Mouse (Mus musculus): ENCODE measurements at regions not wholly inside any gene's neighbourhood (a gene's known extent, or its start where the extent isn't known, plus 50 kb on each side); places are given as distances from the start of the nearest gene placed in this dataset.

- Histone ChIP-seq H3K4me3 (no peak overlapping the region), H3K27ac (no peak overlapping the region)
- no peak for TF ChIP-seq CTCF (IDR thresholded peaks at IDR 0.05)
- intact Hi-C loops (cut with DNase I) = loop anchor here (10.0 kb wide), 1 partner anchor 437 kb away; the partner anchor contains the start of gene Maf
- no peak for DNase-seq (ENCODE audit: extremely low spot score in 1 of 2, low spot score in 2 of 2)
Observed at GRCm38 (mm10) chr8:116141363-116141762, 363.4 kb upstream of the Dynlrb2 start.

- intact Hi-C loops (cut with DNase I) = loop anchor here (10.0 kb wide), 1 partner anchor 435 kb away; the partner anchor contains the start of gene Maf
- Histone ChIP-seq H3K27ac (no peak overlapping the region), H3K4me3 (no peak overlapping the region)
- DNase-seq (ENCODE audit: extremely low spot score in 1 of 2, low spot score in 2 of 2) = no peak
- TF ChIP-seq CTCF (IDR thresholded peaks at IDR 0.05) = no peak
Observed at GRCm38 (mm10) chr8:116139934-116140333, 364.8 kb upstream of the Dynlrb2 start.

GRCm38 (mm10) chr8:116137765-116138164, 367.0 kb upstream of the Dynlrb2 start:
- intact Hi-C loops (cut with DNase I) = no loop called here
- DNase-seq (ENCODE audit: extremely low spot score in 1 of 2, low spot score in 2 of 2) = no peak
- Histone ChIP-seq H3K4me3 (no peak overlapping the region), H3K27ac (no peak overlapping the region)
- TF ChIP-seq CTCF (IDR thresholded peaks at IDR 0.05) = no peak

DNA sequence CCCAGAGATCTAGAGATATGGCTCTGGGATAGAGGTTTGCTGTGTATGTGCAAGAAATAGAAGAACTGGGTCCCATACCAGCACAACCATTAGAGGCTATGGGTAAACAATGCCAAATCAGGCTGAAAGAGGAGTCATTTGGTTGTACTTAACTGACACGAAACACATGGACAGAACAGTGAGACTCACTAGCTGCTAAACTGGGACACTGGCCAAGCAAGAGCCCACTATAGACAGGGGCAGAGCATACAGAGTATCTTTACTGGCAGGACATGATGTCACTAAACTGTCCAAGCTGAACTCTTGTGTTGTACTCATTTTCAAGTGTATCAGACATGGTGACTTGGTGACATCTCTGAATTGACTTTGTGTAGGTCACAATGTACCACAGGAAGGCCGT, 371.3 kb upstream of the Dynlrb2 start:
- Histone ChIP-seq H3K4me3 (no peak overlapping the region), H3K27ac (no peak overlapping the region)
- no peak for DNase-seq (ENCODE audit: extremely low spot score in 1 of 2, low spot score in 2 of 2)
- no peak for TF ChIP-seq CTCF (IDR thresholded peaks at IDR 0.05)
- intact Hi-C loops (cut with DNase I) = no loop called here

- Histone ChIP-seq H3K27ac (no peak overlapping the region), H3K4me3 (no peak overlapping the region)
- intact Hi-C loops (cut with DNase I) = no loop called here
- TF ChIP-seq CTCF (IDR thresholded peaks at IDR 0.05) = no peak
- no peak for DNase-seq (ENCODE audit: extremely low spot score in 1 of 2, low spot score in 2 of 2)
Observed at GRCm38 (mm10) chr8:116133084-116133483, 371.7 kb upstream of the Dynlrb2 start.

- TF ChIP-seq CTCF (IDR thresholded peaks at IDR 0.05) = no peak
- intact Hi-C loops (cut with DNase I) = no loop called here
Observed at GRCm38 (mm10) chr8:116120067-116120466, 384.7 kb upstream of the Dynlrb2 start.

DNA sequence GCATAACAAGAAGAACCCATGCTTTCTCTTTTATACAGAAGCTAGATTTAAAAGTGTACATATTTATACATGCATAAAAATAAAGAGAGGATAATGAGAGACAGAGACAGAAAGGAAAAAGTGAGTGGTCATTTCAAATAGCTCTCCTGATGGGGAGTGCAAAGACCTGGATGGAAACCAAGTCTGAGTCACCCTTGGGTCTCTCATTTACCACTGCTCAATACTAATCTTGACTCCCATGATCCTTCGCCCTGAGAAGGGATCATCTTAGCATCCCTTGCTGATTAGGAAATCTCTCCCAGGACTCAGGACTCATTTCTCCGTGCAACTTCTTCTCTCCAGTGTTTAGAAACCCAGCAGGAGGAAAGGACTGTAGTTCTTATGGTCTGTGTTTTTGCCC, 386.9 kb upstream of the Dynlrb2 start:
- TF ChIP-seq CTCF (IDR thresholded peaks at IDR 0.05) = no peak
- intact Hi-C loops (cut with DNase I) = no loop called here
- H3K4me3 ChIP-seq = no peak overlapping the region
- DNase-seq (ENCODE audit: extremely low spot score in 1 of 2, low spot score in 2 of 2) = no peak
- no peak overlapping the region for H3K27ac ChIP-seq

More at GRCm38 (mm10) chr8:116120067-116120466, 384.7 kb upstream of the Dynlrb2 start:
- DNase-seq (ENCODE audit: extremely low spot score in 1 of 2, low spot score in 2 of 2) = no peak
- Histone ChIP-seq H3K4me3 (no peak overlapping the region), H3K27ac (no peak overlapping the region)

- H3K27ac ChIP-seq = no peak overlapping the region
- no peak overlapping the region for H3K4me3 ChIP-seq
- intact Hi-C loops (cut with DNase I) = no loop called here
- no peak for DNase-seq (ENCODE audit: extremely low spot score in 1 of 2, low spot score in 2 of 2)
- TF ChIP-seq CTCF (IDR thresholded peaks at IDR 0.05) = no peak
Observed at GRCm38 (mm10) chr8:116116625-116117024, 388.1 kb upstream of the Dynlrb2 start.

GRCm38 (mm10) chr8:116115811-116116372, 388.9 kb upstream of the Dynlrb2 start:
- H3K4me3 ChIP-seq = no peak overlapping the region
- DNase-seq (ENCODE audit: extremely low spot score in 1 of 2, low spot score in 2 of 2) = peak; percentile 31 to 45
- intact Hi-C loops (cut with DNase I) = no loop called here
- TF ChIP-seq CTCF (IDR thresholded peaks at IDR 0.05) = no peak
- H3K27ac ChIP-seq = no peak overlapping the region

DNA sequence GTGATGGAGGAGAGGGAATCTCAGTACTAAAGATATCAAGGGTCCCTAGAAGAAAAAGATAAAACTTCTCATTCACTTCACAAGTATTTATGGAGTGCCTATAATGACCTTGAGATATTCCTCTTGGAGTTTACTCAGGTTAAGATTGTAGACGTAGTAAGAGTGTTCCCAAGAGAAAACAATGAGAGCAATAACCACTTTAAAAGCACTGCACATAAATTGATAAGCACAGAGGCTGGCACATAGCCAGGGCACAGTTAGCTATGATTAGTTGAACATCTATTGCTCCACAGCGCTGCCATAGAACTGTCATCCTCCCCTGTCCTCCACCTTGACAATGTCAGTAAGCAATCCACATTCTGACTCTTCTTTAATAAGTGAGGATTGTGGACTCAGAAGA, 389.8 kb upstream of the Dynlrb2 start:
- DNase-seq (ENCODE audit: extremely low spot score in 1 of 2, low spot score in 2 of 2) = no peak
- intact Hi-C loops (cut with DNase I) = no loop called here
- Histone ChIP-seq H3K27ac (no peak overlapping the region), H3K4me3 (no peak overlapping the region)
- no peak for TF ChIP-seq CTCF (IDR thresholded peaks at IDR 0.05)

DNA sequence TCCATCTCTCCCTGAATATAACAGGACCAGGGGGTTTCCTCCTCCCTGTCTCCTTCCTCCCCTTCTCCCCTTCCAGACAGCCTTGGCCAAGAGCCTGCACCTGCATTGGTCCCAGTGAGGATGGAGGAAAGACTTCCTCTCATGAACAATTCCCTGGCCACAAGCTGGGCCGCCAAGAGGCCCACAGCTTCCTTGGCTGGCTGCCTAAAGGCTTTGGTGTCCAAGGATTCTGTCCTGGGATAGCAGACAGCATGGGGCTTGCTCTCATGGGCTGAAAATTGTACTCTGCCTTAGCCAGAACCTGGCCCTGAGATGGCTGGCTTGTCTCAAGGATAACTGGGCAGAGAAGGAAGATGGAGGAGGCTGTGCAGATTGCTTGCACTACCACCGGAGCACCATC, 390.3 kb upstream of the Dynlrb2 start:
- no peak for TF ChIP-seq CTCF (IDR thresholded peaks at IDR 0.05)
- no peak for DNase-seq (ENCODE audit: extremely low spot score in 1 of 2, low spot score in 2 of 2)
- Histone ChIP-seq H3K27ac (no peak overlapping the region), H3K4me3 (no peak overlapping the region)
- intact Hi-C loops (cut with DNase I) = no loop called here

DNA sequence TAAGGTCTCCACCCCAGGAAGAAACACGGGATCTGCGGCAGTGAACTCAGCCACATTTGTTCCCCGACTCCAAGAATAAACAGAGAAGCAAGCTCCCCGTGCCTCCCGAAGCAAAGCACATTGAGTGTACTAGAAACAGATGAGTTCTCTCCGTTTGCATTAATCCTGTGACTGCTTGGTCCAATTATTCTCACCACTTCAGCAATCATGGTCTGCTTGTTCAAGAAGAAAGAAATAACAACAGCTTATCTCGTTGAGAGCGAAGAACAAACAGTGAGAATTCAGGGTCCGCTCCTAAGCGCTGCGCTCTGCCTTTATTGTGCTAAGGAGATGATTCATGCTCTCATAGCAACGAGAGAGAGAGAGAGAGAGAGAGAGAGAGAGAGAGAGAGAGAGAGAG, 393.6 kb upstream of the Dynlrb2 start:
- intact Hi-C loops (cut with DNase I) = no loop called here
- peak in 1 of 2 experiments; percentile 15 for DNase-seq (ENCODE audit: extremely low spot score in 1 of 2, low spot score in 2 of 2)

GRCm38 (mm10) chr8:116096666-116097065, 389.1 kb upstream of the Maf start:
- no peak overlapping the region for H3K27ac ChIP-seq
- H3K4me3 ChIP-seq = no peak overlapping the region
- no peak for TF ChIP-seq CTCF (IDR thresholded peaks at IDR 0.05)
- intact Hi-C loops (cut with DNase I) = no loop called here
- DNase-seq (ENCODE audit: extremely low spot score in 1 of 2, low spot score in 2 of 2) = peak in 1 of 2 experiments; percentile 14

More for the DNA sequence above, 393.6 kb upstream of the Dynlrb2 start:
- Histone ChIP-seq H3K4me3 (no peak overlapping the region), H3K27ac (no peak overlapping the region)
- TF ChIP-seq CTCF (IDR thresholded peaks at IDR 0.05) = no peak

All from left cerebral cortex, adult 2 months (tissue).